Mouse (Mus musculus): ENCODE measurements around the gene Decr2.

DNA sequence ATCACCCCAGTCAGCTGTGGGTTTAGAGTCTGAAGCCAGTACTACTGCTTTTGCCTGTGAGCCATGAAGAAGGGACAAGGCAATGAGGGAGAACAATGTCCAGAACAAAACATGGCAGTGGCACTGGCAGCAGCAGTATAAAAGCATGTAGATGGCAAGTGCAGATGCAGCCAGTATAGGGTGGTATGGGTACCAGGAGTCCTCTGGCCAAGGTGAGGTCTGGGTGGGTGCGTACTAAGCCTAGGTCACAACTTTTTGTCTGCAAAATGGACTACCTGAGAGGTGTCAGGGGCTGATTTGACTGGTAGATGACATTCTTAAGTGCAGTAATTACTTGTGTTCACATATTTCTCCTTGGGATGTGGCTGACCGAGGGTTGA lies 47.6 kb upstream of the Decr2 start:
- TF ChIP-seq CTCF (IDR thresholded peaks at IDR 0.05; ENCODE audit: low read depth, low read length) (no peak), POLR2A (IDR thresholded peaks at IDR 0.05; ENCODE audit: insufficient read depth, low read length) (no peak), EP300 (IDR thresholded peaks at IDR 0.05; ENCODE audit: insufficient read depth, low read depth, low read length) (no peak)

Measured in ES-Bruce4 (cell line).